Mouse (Mus musculus): ENCODE measurements around the gene Smco1. TPM values are rescaled to one million over a fixed set of nuclear protein-coding genes. Genes with fewer than 3 reads are reported as not detected.
"Not testable (repeated sequence)": the region's sequence is repeated elsewhere in the genome, so short reads cannot be mapped to it uniquely, and the experiment has no call there.

Gene Smco1
- polyA plus RNA-seq, 1 experiment from 2014 or later, result not detected

GRCm38 (mm10) chr16:32277308-32278256 lies 6.3 kb downstream of the Smco1 start, which contains the start of gene Rnf168:
TSS of gene Rnf168 (plus strand) at chr16:32277459.
- under 1% methylated on average over 67 of the region's 75 CpGs for WGBS (ENCODE audit: missing documents)
- Histone ChIP-seq H3K27ac (peak within 1 kb of the TSS; percentile 77), H3K79me2 (ENCODE audit: inconsistent target) (peaks cover 47% of the 10 kb centered on the region), H3K36me3 (ENCODE audit: inconsistent target) (no peaks in the 10 kb centered on the region), H3K4me3 (ENCODE audit: inconsistent target) (peak within 1 kb of the TSS; percentile 88)

- peak overlapping the region; percentile 88 for H3K4me3 ChIP-seq (ENCODE audit: inconsistent target)
- peak overlapping the region; percentile 77 for H3K27ac ChIP-seq
- whole genome bisulfite sequencing (ENCODE audit: missing documents), result 14% methylated on average over 7 of the region's 7 CpGs
- peaks cover 55% of the 10 kb centered on the region for H3K79me2 ChIP-seq (ENCODE audit: inconsistent target)
- 0 out of 2 replicates have a peak, but pooled peaks cover 3% of the 10 kb centered on the region for H3K36me3 ChIP-seq (ENCODE audit: inconsistent target)
Measured at GRCm38 (mm10) chr16:32278396-32278795, 7.1 kb downstream of the Smco1 start.

- 100% methylated on average over 8 of the region's 8 CpGs for WGBS (ENCODE audit: missing documents)
- H3K36me3 ChIP-seq (ENCODE audit: inconsistent target), result peaks cover 17% of the 10 kb centered on the region
- peaks cover 74% of the 10 kb centered on the region for H3K79me2 ChIP-seq (ENCODE audit: inconsistent target)
- H3K27ac ChIP-seq, result no peak overlapping the region
- no peak overlapping the region for H3K4me3 ChIP-seq (ENCODE audit: inconsistent target)
Measured at GRCm38 (mm10) chr16:32280211-32280610, 8.9 kb downstream of the Smco1 start.

- no peak overlapping the region for H3K4me3 ChIP-seq (ENCODE audit: inconsistent target)
- no peak overlapping the region for H3K27ac ChIP-seq
- H3K36me3 ChIP-seq (ENCODE audit: inconsistent target), result peaks cover 32% of the 10 kb centered on the region
- peaks cover 98% of the 10 kb centered on the region for H3K79me2 ChIP-seq (ENCODE audit: inconsistent target)
Measured at GRCm38 (mm10) chr16:32282608-32283007, 11.3 kb downstream of the Smco1 start.

- Histone ChIP-seq H3K79me2 (ENCODE audit: inconsistent target) (peaks cover 9% of the 10 kb centered on the region; the same call in 1 of the 2 replicates), H3K27ac (no peak overlapping the region), H3K4me3 (ENCODE audit: inconsistent target) (no peak overlapping the region), H3K36me3 (ENCODE audit: inconsistent target) (peaks cover 47% of the 10 kb centered on the region)
- 95% methylated on average over 4 of the region's 4 CpGs for WGBS (ENCODE audit: missing documents)
Measured at GRCm38 (mm10) chr16:32291821-32292220, 20.6 kb downstream of the Smco1 start.

- not testable (repeated sequence) for H3K27ac ChIP-seq; H3K4me3 ChIP-seq (ENCODE audit: inconsistent target); H3K79me2 ChIP-seq (ENCODE audit: inconsistent target)
- WGBS (ENCODE audit: missing documents), result 100% methylated on average over 4 of the region's 4 CpGs
- H3K36me3 ChIP-seq (ENCODE audit: inconsistent target), result peaks cover 40% of the 10 kb centered on the region
Measured at GRCm38 (mm10) chr16:32299617-32300016, 28.3 kb downstream of the Smco1 start.

GRCm38 (mm10) chr16:32303046-32303445 lies 31.8 kb downstream of the Smco1 start:
- WGBS (ENCODE audit: missing documents), result 83% methylated on average over 1 of the region's 1 CpGs
- Histone ChIP-seq H3K27ac (no peak overlapping the region), H3K36me3 (ENCODE audit: inconsistent target) (peaks cover 19% of the 10 kb centered on the region), H3K4me3 (ENCODE audit: inconsistent target) (no peak overlapping the region), H3K79me2 (ENCODE audit: inconsistent target) (no peaks in the 10 kb centered on the region)

- no peak overlapping the region for H3K27ac ChIP-seq
- no peaks in the 10 kb centered on the region for H3K79me2 ChIP-seq (ENCODE audit: inconsistent target)
- peaks cover 12% of the 10 kb centered on the region for H3K36me3 ChIP-seq (ENCODE audit: inconsistent target)
- 96% methylated on average over 7 of the region's 7 CpGs for WGBS (ENCODE audit: missing documents)
- H3K4me3 ChIP-seq (ENCODE audit: inconsistent target), result no peak overlapping the region
Measured at GRCm38 (mm10) chr16:32303886-32304285, 32.6 kb downstream of the Smco1 start.

GRCm38 (mm10) chr16:32311970-32312369 lies 40.7 kb downstream of the Smco1 start:
- Histone ChIP-seq H3K4me3 (ENCODE audit: inconsistent target) (no peak overlapping the region), H3K27ac (no peak overlapping the region), H3K79me2 (ENCODE audit: inconsistent target) (no peaks in the 10 kb centered on the region), H3K36me3 (ENCODE audit: inconsistent target) (no peaks in the 10 kb centered on the region)
- WGBS (ENCODE audit: missing documents), result 89% methylated on average over 4 of the region's 4 CpGs

GRCm38 (mm10) chr16:32312386-32312785 lies 41.1 kb downstream of the Smco1 start:
- 86% methylated on average over 5 of the region's 5 CpGs for WGBS (ENCODE audit: missing documents)
- no peaks in the 10 kb centered on the region for H3K79me2 ChIP-seq (ENCODE audit: inconsistent target)

GRCm38 (mm10) chr16:32312859-32313258 lies 41.6 kb downstream of the Smco1 start:
- WGBS (ENCODE audit: missing documents), result 85% methylated on average over 4 of the region's 4 CpGs
- H3K27ac ChIP-seq, result no peak overlapping the region
- no peaks in the 10 kb centered on the region for H3K36me3 ChIP-seq (ENCODE audit: inconsistent target)
- no peaks in the 10 kb centered on the region for H3K79me2 ChIP-seq (ENCODE audit: inconsistent target)
- H3K4me3 ChIP-seq (ENCODE audit: inconsistent target), result no peak overlapping the region

More at GRCm38 (mm10) chr16:32312386-32312785, 41.1 kb downstream of the Smco1 start:
- Histone ChIP-seq H3K36me3 (ENCODE audit: inconsistent target) (no peaks in the 10 kb centered on the region), H3K27ac (no peak overlapping the region), H3K4me3 (ENCODE audit: inconsistent target) (no peak overlapping the region)

GRCm38 (mm10) chr16:32316601-32317000 lies 45.3 kb downstream of the Smco1 start:
- H3K27ac ChIP-seq, result no peak overlapping the region
- no peaks in the 10 kb centered on the region for H3K36me3 ChIP-seq (ENCODE audit: inconsistent target)
- WGBS (ENCODE audit: missing documents), result 89% methylated on average over 2 of the region's 2 CpGs
- H3K4me3 ChIP-seq (ENCODE audit: inconsistent target), result no peak overlapping the region
- no peaks in the 10 kb centered on the region for H3K79me2 ChIP-seq (ENCODE audit: inconsistent target)

- Histone ChIP-seq H3K4me3 (ENCODE audit: inconsistent target) (no peak overlapping the region), H3K36me3 (ENCODE audit: inconsistent target) (no peaks in the 10 kb centered on the region), H3K27ac (no peak overlapping the region), H3K79me2 (ENCODE audit: inconsistent target) (no peaks in the 10 kb centered on the region)
- 22% methylated on average over 7 of the region's 7 CpGs for WGBS (ENCODE audit: missing documents)
Measured at GRCm38 (mm10) chr16:32323953-32324352, 52.7 kb downstream of the Smco1 start.

All from macrophage (primary cell).